Mouse (Mus musculus): ENCODE results near the gene Srsf3. TPM values are rescaled to one million over a fixed set of nuclear protein-coding genes. Genes with fewer than 3 reads are reported as not detected.

The Srsf3 gene
- 425 and 475 TPM in 2 replicates for polyA plus RNA-seq (2015; fragmentation: Nextera tagmentation; extraction: Ambion mirVana)

- H3K36me3 ChIP-seq (ENCODE audit: control insufficient read depth, insufficient read depth, low read length), result peaks cover 10% of the 10 kb centered on the region
- peaks cover 26% of the 10 kb centered on the region for H3K4me1 ChIP-seq (ENCODE audit: control insufficient read depth, insufficient read depth, low read length)
- H3K9ac ChIP-seq (ENCODE audit: low read depth, low read length), result peak within 1 kb of the TSS; percentile 91
- WGBS, result under 1% methylated on average over 75 of the region's 77 CpGs
- H3K4me2 ChIP-seq (ENCODE audit: low read length), result peak within 1 kb of the TSS; percentile 98
- H3K9me3 ChIP-seq (replicated peaks; ENCODE audit: control insufficient read depth, low read length, poor library complexity, severe bottlenecking), result no peaks in the 10 kb centered on the region
- ATAC-seq, result peak; percentile 98
- H3K27ac ChIP-seq (ENCODE audit: low read length), result peak within 1 kb of the TSS; percentile 92
- peak within 1 kb of the TSS; percentile 77 for H3K4me3 ChIP-seq (ENCODE audit: low read depth, low read length)
- no peaks in the 10 kb centered on the region for H3K27me3 ChIP-seq (ENCODE audit: control insufficient read depth, insufficient read depth, low read depth, low read length)
These were observed at the start of gene Srsf3 for GRCm38 (mm10) chr17:29032274-29033069. TSS of gene Srsf3 (plus strand) at chr17:29032628.

- 81% methylated on average over 1 of the region's 1 CpGs for WGBS
These were observed 47.6 kb upstream of the Srsf3 start for GRCm38 (mm10) chr17:28984724-28985420.

GRCm38 (mm10) chr17:28986833-28987232 lies 45.6 kb upstream of the Srsf3 start:
- Histone ChIP-seq H3K27me3 (ENCODE audit: control insufficient read depth, insufficient read depth, low read depth, low read length) (no peaks in the 10 kb centered on the region), H3K27ac (ENCODE audit: low read length) (no peak overlapping the region), H3K4me3 (ENCODE audit: low read depth, low read length) (no peak overlapping the region), H3K9ac (ENCODE audit: low read depth, low read length) (no peak overlapping the region), H3K9me3 (replicated peaks; ENCODE audit: control insufficient read depth, low read length, poor library complexity, severe bottlenecking) (no peaks in the 10 kb centered on the region), H3K4me1 (ENCODE audit: control insufficient read depth, insufficient read depth, low read length) (no peaks in the 10 kb centered on the region), H3K36me3 (ENCODE audit: control insufficient read depth, insufficient read depth, low read length) (peaks cover 46% of the 10 kb centered on the region), H3K4me2 (ENCODE audit: low read length) (no peak overlapping the region)
- ATAC-seq, result no peak

More at GRCm38 (mm10) chr17:28984724-28985420, 47.6 kb upstream of the Srsf3 start:
- peaks cover 51% of the 10 kb centered on the region for H3K36me3 ChIP-seq (ENCODE audit: control insufficient read depth, insufficient read depth, low read length)
- H3K4me1 ChIP-seq (ENCODE audit: control insufficient read depth, insufficient read depth, low read length), result no peaks in the 10 kb centered on the region
- H3K27me3 ChIP-seq (ENCODE audit: control insufficient read depth, insufficient read depth, low read depth, low read length), result no peaks in the 10 kb centered on the region
- H3K4me3 ChIP-seq (ENCODE audit: low read depth, low read length), result no peak overlapping the region
- no peak for ATAC-seq
- H3K9me3 ChIP-seq (replicated peaks; ENCODE audit: control insufficient read depth, low read length, poor library complexity, severe bottlenecking), result no peaks in the 10 kb centered on the region
- no peak overlapping the region for H3K9ac ChIP-seq (ENCODE audit: low read depth, low read length)
- no peak overlapping the region for H3K27ac ChIP-seq (ENCODE audit: low read length)
- no peak overlapping the region for H3K4me2 ChIP-seq (ENCODE audit: low read length)

- H3K4me3 ChIP-seq (ENCODE audit: low read depth, low read length), result no peak overlapping the region
- H3K4me1 ChIP-seq (ENCODE audit: control insufficient read depth, insufficient read depth, low read length), result no peaks in the 10 kb centered on the region
- no peaks in the 10 kb centered on the region for H3K9me3 ChIP-seq (replicated peaks; ENCODE audit: control insufficient read depth, low read length, poor library complexity, severe bottlenecking)
- no peak overlapping the region for H3K9ac ChIP-seq (ENCODE audit: low read depth, low read length)
- peaks cover 44% of the 10 kb centered on the region for H3K36me3 ChIP-seq (ENCODE audit: control insufficient read depth, insufficient read depth, low read length)
- no peak for ATAC-seq
- 67% methylated on average over 4 of the region's 4 CpGs for WGBS
- H3K4me2 ChIP-seq (ENCODE audit: low read length), result no peak overlapping the region
- no peaks in the 10 kb centered on the region for H3K27me3 ChIP-seq (ENCODE audit: control insufficient read depth, insufficient read depth, low read depth, low read length)
- H3K27ac ChIP-seq (ENCODE audit: low read length), result no peak overlapping the region
These were observed 44.7 kb upstream of the Srsf3 start for GRCm38 (mm10) chr17:28987713-28988112.

- Histone ChIP-seq H3K4me1 (ENCODE audit: control insufficient read depth, insufficient read depth, low read length) (no peaks in the 10 kb centered on the region), H3K36me3 (ENCODE audit: control insufficient read depth, insufficient read depth, low read length) (peaks cover 40% of the 10 kb centered on the region)
These were observed 44.1 kb upstream of the Srsf3 start for GRCm38 (mm10) chr17:28988291-28988690.

GRCm38 (mm10) chr17:28988996-28989395 lies 43.4 kb upstream of the Srsf3 start:
- H3K9ac ChIP-seq (ENCODE audit: low read depth, low read length), result no peak overlapping the region
- H3K9me3 ChIP-seq (replicated peaks; ENCODE audit: control insufficient read depth, low read length, poor library complexity, severe bottlenecking), result no peaks in the 10 kb centered on the region
- no peak overlapping the region for H3K27ac ChIP-seq (ENCODE audit: low read length)
- H3K4me1 ChIP-seq (ENCODE audit: control insufficient read depth, insufficient read depth, low read length), result no peaks in the 10 kb centered on the region
- no peak overlapping the region for H3K4me3 ChIP-seq (ENCODE audit: low read depth, low read length)
- peaks cover 40% of the 10 kb centered on the region for H3K36me3 ChIP-seq (ENCODE audit: control insufficient read depth, insufficient read depth, low read length)
- WGBS, result 82% methylated on average over 3 of the region's 3 CpGs
- H3K27me3 ChIP-seq (ENCODE audit: control insufficient read depth, insufficient read depth, low read depth, low read length), result no peaks in the 10 kb centered on the region
- ATAC-seq, result no peak
- no peak overlapping the region for H3K4me2 ChIP-seq (ENCODE audit: low read length)

More at GRCm38 (mm10) chr17:28988291-28988690, 44.1 kb upstream of the Srsf3 start:
- Histone ChIP-seq H3K4me3 (ENCODE audit: low read depth, low read length) (no peak overlapping the region), H3K9me3 (replicated peaks; ENCODE audit: control insufficient read depth, low read length, poor library complexity, severe bottlenecking) (no peaks in the 10 kb centered on the region), H3K4me2 (ENCODE audit: low read length) (no peak overlapping the region), H3K27me3 (ENCODE audit: control insufficient read depth, insufficient read depth, low read depth, low read length) (no peaks in the 10 kb centered on the region), H3K27ac (ENCODE audit: low read length) (no peak overlapping the region), H3K9ac (ENCODE audit: low read depth, low read length) (no peak overlapping the region)
- WGBS, result 93% methylated on average over 4 of the region's 4 CpGs
- ATAC-seq, result no peak

GRCm38 (mm10) chr17:28990060-28990459 lies 42.4 kb upstream of the Srsf3 start:
- H3K4me2 ChIP-seq (ENCODE audit: low read length), result no peak overlapping the region
- no peak overlapping the region for H3K9ac ChIP-seq (ENCODE audit: low read depth, low read length)
- H3K4me3 ChIP-seq (ENCODE audit: low read depth, low read length), result no peak overlapping the region
- ATAC-seq, result no peak
- no peaks in the 10 kb centered on the region for H3K4me1 ChIP-seq (ENCODE audit: control insufficient read depth, insufficient read depth, low read length)
- H3K27ac ChIP-seq (ENCODE audit: low read length), result no peak overlapping the region
- peaks cover 44% of the 10 kb centered on the region for H3K36me3 ChIP-seq (ENCODE audit: control insufficient read depth, insufficient read depth, low read length)
- no peaks in the 10 kb centered on the region for H3K9me3 ChIP-seq (replicated peaks; ENCODE audit: control insufficient read depth, low read length, poor library complexity, severe bottlenecking)
- WGBS, result 69% methylated on average over 4 of the region's 4 CpGs
- H3K27me3 ChIP-seq (ENCODE audit: control insufficient read depth, insufficient read depth, low read depth, low read length), result no peaks in the 10 kb centered on the region

- H3K27ac ChIP-seq (ENCODE audit: low read length), result no peak overlapping the region
- peaks cover 39% of the 10 kb centered on the region for H3K36me3 ChIP-seq (ENCODE audit: control insufficient read depth, insufficient read depth, low read length)
- H3K9me3 ChIP-seq (replicated peaks; ENCODE audit: control insufficient read depth, low read length, poor library complexity, severe bottlenecking), result no peaks in the 10 kb centered on the region
- H3K27me3 ChIP-seq (ENCODE audit: control insufficient read depth, insufficient read depth, low read depth, low read length), result no peaks in the 10 kb centered on the region
- ATAC-seq, result no peak
- H3K4me1 ChIP-seq (ENCODE audit: control insufficient read depth, insufficient read depth, low read length), result no peaks in the 10 kb centered on the region
- no peak overlapping the region for H3K4me3 ChIP-seq (ENCODE audit: low read depth, low read length)
- no peak overlapping the region for H3K4me2 ChIP-seq (ENCODE audit: low read length)
- 89% methylated on average over 9 of the region's 9 CpGs for WGBS
- H3K9ac ChIP-seq (ENCODE audit: low read depth, low read length), result no peak overlapping the region
These were observed 41.1 kb upstream of the Srsf3 start for GRCm38 (mm10) chr17:28991286-28991685.

GRCm38 (mm10) chr17:28992105-28992504 lies 40.3 kb upstream of the Srsf3 start:
- Histone ChIP-seq H3K36me3 (ENCODE audit: control insufficient read depth, insufficient read depth, low read length) (peaks cover 32% of the 10 kb centered on the region), H3K4me3 (ENCODE audit: low read depth, low read length) (no peak overlapping the region), H3K4me2 (ENCODE audit: low read length) (no peak overlapping the region), H3K4me1 (ENCODE audit: control insufficient read depth, insufficient read depth, low read length) (no peaks in the 10 kb centered on the region), H3K27ac (ENCODE audit: low read length) (no peak overlapping the region), H3K9me3 (replicated peaks; ENCODE audit: control insufficient read depth, low read length, poor library complexity, severe bottlenecking) (no peaks in the 10 kb centered on the region), H3K9ac (ENCODE audit: low read depth, low read length) (no peak overlapping the region), H3K27me3 (ENCODE audit: control insufficient read depth, insufficient read depth, low read depth, low read length) (no peaks in the 10 kb centered on the region)
- no peak for ATAC-seq
- WGBS, result 72% methylated on average over 7 of the region's 7 CpGs

Measured in midbrain, embryonic 16.5 days (tissue).